Mouse (Mus musculus) heart, embryonic 16.5 days (tissue): ENCODE data around the gene Cps1. TPM values are rescaled to one million over a fixed set of nuclear protein-coding genes. Genes with fewer than 3 reads are reported as not detected.

ENCODE experiments used
- ATAC-seq: fragments of 200-750 bp; cut with Nextera tagmentation; replicated peaks from 2 replicates; pipeline ENCODE4 v1.8.0; 2017; ENCODE audit warnings: moderate number of reproducible peaks; ENCODE audit not compliant: insufficient read depth, low FRiP score; ENCODE audit errors: extremely low read depth
- H3K27ac ChIP-seq: fragments of 300-500 bp; sonication (generic); 2 replicates; pipeline ENCODE4 v1.5.1; 2014; ENCODE audit warnings: mild to moderate bottlenecking, low read length, control low read depth, moderate library complexity
- H3K27me3 ChIP-seq: fragments of 300-500 bp; sonication (generic); 2 replicates; pipeline ENCODE4 v1.6.1; 2014; ENCODE audit warnings: low read length, mixed read lengths; ENCODE audit not compliant: control insufficient read depth, insufficient read depth
- H3K36me3 ChIP-seq: fragments of 300-500 bp; sonication (generic); 2 replicates; pipeline ENCODE4 v1.6.1; 2014; ENCODE audit not compliant: control insufficient read depth, insufficient read depth
- H3K4me1 ChIP-seq: fragments of 300-500 bp; sonication (generic); 2 replicates; pipeline ENCODE4 v1.6.1; 2014; ENCODE audit warnings: low read length, mixed read lengths; ENCODE audit not compliant: control insufficient read depth, insufficient read depth
- H3K4me2 ChIP-seq: fragments of 300-500 bp; sonication (generic); 2 replicates; pipeline ENCODE4 v1.6.1; 2014; ENCODE audit warnings: low read depth, mild to moderate bottlenecking, control low read depth, low read length
- H3K4me3 ChIP-seq: fragments of 300-500 bp; sonication (generic); 2 replicates; pipeline ENCODE4 v1.5.1; 2014; ENCODE audit warnings: mild to moderate bottlenecking, control low read depth, low read length
- H3K9ac ChIP-seq: fragments of 300-500 bp; sonication (generic); 2 replicates; pipeline ENCODE4 v1.6.1; 2014; ENCODE audit warnings: low read length, control low read depth
- H3K9me3 ChIP-seq: fragments of 300-500 bp; sonication (generic); replicated peaks from 2 replicates; pipeline ENCODE4 v1.6.1; 2016; ENCODE audit warnings: low read length; ENCODE audit not compliant: control insufficient read depth
- WGBS: fragments of 180-500 bp; shearing (Covaris S2); extraction: QIAGEN DNeasy Blood & Tissue Kit; methylation state at CpG from one replicate; pipeline ENCODE4 v1.1.7; 2014; 5-methylcytosine and 5-hydroxymethylcytosine counted together
- polyA plus RNA-seq: library from polyadenylated mRNA; unstranded; fragments of >200 nt; fragmentation: Nextera tagmentation; extraction: Ambion mirVana; gene quantifications from 2 replicates; pipeline ENCODE4 v1.2.1, GENCODE M21; 2015

Cps1 gene
- polyA plus RNA-seq, 1 experiment from 2014 or later = 0.66 TPM

DNA sequence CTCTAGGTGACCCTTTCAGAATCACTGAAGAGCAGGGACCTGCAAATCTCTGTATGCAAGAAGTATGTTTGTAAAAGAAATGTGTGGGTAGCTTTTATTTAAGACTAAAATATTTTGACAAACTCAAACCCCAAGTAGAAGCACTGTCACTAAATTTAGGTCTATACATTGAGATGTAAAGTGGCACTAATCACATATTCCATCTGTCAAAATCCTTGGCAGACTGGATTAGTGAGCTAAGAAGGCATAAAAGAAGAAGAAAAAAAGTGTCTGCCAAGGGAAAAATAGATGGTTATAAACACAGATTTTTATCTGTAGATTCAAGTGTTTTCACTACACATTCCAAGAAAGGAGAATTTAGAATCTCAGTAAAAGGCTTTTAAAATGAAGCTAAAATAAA, 145.6 kb downstream of the Cps1 start:
- no peak overlapping the region for H3K4me3 ChIP-seq
- no peak overlapping the region for H3K27ac ChIP-seq
- no peaks in the 10 kb centered on the region for H3K9me3 ChIP-seq
- no peaks in the 10 kb centered on the region for H3K36me3 ChIP-seq
- ATAC-seq = no peak
- H3K4me1 ChIP-seq = no peaks in the 10 kb centered on the region
- H3K4me2 ChIP-seq = no peak overlapping the region
- H3K27me3 ChIP-seq = no peaks in the 10 kb centered on the region
- H3K9ac ChIP-seq = no peak overlapping the region

DNA sequence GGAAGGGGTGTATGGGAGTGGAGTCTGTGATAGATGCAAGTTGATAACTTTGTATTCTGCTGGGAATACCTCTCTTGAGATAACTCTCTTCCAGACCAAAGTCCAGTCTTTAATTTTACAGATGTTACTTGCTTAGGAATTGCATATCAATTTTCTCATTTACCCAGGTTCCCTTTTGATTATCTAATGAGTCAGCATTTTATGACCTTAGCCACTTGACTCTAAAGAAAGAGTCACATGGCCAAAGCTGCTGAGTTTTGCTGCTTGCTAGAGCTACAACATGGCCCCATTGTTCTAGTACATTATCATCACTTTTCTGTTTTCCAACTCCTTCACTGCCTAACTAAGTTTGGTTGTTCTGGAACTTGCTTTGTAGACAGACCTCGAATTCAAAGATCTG, 153.4 kb downstream of the Cps1 start:
- Histone ChIP-seq H3K9me3 (no peaks in the 10 kb centered on the region), H3K27me3 (no peaks in the 10 kb centered on the region), H3K27ac (no peak overlapping the region), H3K9ac (no peak overlapping the region), H3K4me1 (no peaks in the 10 kb centered on the region), H3K4me2 (no peak overlapping the region), H3K36me3 (no peaks in the 10 kb centered on the region), H3K4me3 (no peak overlapping the region)
- WGBS = 68% methylated on average over 1 of the region's 1 CpGs
- no peak for ATAC-seq

Other genes with a start within 250 kb of the Cps1 start
- gene Myl1, start 177.6 kb upstream of the Cps1 start, polyA plus RNA-seq = 333 and 565 TPM in 2 replicates
- gene Lancl1, start 84.2 kb upstream of the Cps1 start, polyA plus RNA-seq = 75.0 and 78.9 TPM in 2 replicates